Mouse (Mus musculus): Measurements from ENCODE around the gene Myom1. TPM values are rescaled to one million over a fixed set of nuclear protein-coding genes. Genes with fewer than 3 reads are reported as not detected.
A peak's percentile ranks its signal among the peaks of the same experiment; 100 is the strongest.

The Myom1 gene
- 1.0 and 2.3 TPM in 2 replicates for total RNA-seq (2017)

DNA sequence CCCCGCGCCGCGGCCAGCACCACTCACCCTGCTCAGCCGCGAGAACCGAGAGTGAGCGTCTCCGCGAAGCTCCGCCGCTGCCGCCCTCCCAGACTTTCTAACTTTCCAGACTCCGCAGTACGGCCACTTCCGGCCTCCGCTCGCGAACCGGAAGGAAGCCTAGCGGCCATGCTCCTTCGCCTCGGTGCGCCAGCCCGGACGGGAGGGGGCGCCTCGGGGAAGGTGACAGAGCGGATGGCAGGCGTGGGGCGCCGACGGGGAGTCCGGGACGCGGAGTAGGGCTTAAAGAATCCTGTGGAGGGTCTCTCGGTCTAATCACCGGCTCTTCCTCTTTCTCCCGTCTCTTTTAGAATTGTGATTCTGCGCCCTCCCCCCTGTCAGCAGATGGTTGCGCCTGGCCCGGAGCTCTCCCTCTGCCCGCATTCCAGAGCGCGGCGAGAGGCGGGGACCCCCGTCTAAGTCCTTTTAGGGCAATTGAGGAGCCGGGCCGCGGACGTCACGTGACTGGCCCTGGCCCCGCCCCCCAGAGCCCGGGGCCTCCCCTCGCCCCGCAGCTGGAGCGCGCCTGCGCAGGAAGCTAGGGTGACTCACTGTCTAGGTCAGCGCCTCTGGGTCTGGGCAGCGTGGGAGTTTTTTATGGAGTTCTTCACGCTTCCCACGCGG is at the start of gene Myom1:
Gene Myom1 (plus strand): TSS at position 553 of the 663 bp plus-strand sequence.
- peak; percentile 74 for ATAC-seq (ENCODE audit: extremely low read depth, insufficient number of reproducible peaks, low FRiP score, poor library complexity, severe bottlenecking)

GRCm38 (mm10) chr17:70963546-70963945 is 38.9 kb upstream of the Myom1 start:
- ATAC-seq (ENCODE audit: extremely low read depth, insufficient number of reproducible peaks, low FRiP score, poor library complexity, severe bottlenecking) = peak; percentile 93

GRCm38 (mm10) chr17:70965281-70965680 is 37.2 kb upstream of the Myom1 start:
- no peak for ATAC-seq (ENCODE audit: extremely low read depth, insufficient number of reproducible peaks, low FRiP score, poor library complexity, severe bottlenecking)

- no peak for ATAC-seq (ENCODE audit: extremely low read depth, insufficient number of reproducible peaks, low FRiP score, poor library complexity, severe bottlenecking)
Observed at GRCm38 (mm10) chr17:70966126-70966525, 36.3 kb upstream of the Myom1 start.

DNA sequence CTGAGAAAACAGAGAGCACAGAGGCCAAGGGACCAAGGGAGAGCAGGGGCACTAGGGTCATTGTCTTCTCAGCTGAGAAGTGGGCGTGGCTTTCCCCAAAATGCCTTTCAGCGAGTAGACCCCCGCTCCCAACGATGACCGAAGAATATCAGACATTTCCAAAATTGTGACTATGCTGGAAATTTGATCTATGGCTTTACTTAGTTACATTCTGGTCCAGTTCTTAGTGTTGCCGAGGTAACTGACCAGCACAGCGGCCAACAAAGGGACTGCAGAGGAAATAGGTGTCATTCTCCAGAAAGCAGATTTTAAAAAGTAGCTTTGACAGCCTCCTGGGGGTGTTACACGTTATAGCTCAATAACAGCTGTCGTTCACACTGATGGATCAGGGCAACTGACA is 35.2 kb upstream of the Myom1 start:
- no peak for ATAC-seq (ENCODE audit: extremely low read depth, insufficient number of reproducible peaks, low FRiP score, poor library complexity, severe bottlenecking)

DNA sequence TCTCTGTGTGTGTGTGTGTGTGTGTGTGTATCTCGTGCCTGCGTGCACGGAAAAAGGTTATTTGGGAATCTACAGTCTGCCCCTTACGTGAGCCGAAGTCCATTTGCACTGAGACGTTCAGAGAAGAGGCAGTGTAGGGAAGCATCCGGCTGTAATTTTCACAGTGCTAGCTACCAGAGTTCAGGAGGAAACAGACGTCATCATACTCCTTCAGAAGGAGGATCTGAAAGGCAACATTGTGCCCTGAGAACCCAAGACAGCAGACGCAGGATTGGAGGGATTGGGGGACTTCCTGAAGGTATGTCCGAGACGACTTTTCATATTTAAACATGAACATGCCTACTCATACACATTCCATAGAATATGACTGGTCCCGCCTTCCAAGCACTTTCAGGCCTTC is 34.8 kb upstream of the Myom1 start:
- ATAC-seq (ENCODE audit: extremely low read depth, insufficient number of reproducible peaks, low FRiP score, poor library complexity, severe bottlenecking) = no peak

DNA sequence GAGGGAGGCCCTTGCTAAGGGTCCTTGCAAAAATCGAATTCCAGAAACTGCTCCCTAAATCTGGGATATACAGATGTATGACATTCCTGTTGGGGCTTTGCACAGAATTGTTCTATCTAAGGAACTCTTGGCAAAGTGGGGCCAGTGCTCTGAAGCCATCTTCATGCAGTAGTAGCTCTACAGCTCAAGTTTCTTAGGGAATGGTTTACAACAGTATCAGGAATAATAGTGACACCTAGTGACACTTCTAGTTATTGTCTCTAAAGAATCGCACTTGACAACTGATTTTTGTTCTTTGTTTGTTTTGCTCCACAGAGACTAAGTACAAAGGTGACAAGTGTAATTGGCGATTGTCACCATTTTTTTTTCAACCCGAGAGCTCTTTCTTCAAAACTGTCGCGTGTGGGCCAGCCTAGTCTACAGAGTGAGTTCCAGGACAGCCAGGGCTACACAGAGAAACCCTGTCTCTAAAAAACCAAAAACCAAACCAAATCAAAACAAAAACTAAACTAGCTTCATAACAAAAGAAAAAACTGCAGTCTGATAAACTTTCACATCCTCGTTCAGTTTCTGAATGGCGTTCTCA is 33.7 kb upstream of the Myom1 start:
- ATAC-seq (ENCODE audit: extremely low read depth, insufficient number of reproducible peaks, low FRiP score, poor library complexity, severe bottlenecking) = peak; percentile 59

GRCm38 (mm10) chr17:70971206-70971605 is 31.2 kb upstream of the Myom1 start:
- no peak for ATAC-seq (ENCODE audit: extremely low read depth, insufficient number of reproducible peaks, low FRiP score, poor library complexity, severe bottlenecking)

DNA sequence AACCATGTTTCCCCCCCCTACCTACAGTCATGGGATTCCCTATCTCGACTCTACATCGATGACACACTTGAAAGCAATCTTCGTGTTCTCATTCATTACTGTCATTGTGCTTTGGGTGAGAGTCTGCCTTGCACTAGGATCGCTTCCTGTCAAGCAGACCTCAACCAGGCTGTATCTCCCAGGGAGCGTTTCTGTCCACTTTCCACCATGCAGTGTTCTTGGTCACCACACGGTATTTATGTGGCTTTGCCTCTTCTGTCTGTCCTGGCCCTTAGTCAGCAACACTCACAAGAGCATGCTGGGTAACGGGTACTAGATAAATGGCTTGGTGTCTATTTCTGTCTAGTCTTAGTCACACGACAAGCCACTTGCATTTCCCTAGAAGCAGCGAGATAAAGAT is 29.0 kb upstream of the Myom1 start:
- ATAC-seq (ENCODE audit: extremely low read depth, insufficient number of reproducible peaks, low FRiP score, poor library complexity, severe bottlenecking) = no peak

GRCm38 (mm10) chr17:70974065-70974464 is 28.4 kb upstream of the Myom1 start:
- ATAC-seq (ENCODE audit: extremely low read depth, insufficient number of reproducible peaks, low FRiP score, poor library complexity, severe bottlenecking) = peak; percentile 89

- ATAC-seq (ENCODE audit: extremely low read depth, insufficient number of reproducible peaks, low FRiP score, poor library complexity, severe bottlenecking) = no peak
Observed at GRCm38 (mm10) chr17:70977799-70978198, 24.6 kb upstream of the Myom1 start.

- ATAC-seq (ENCODE audit: extremely low read depth, insufficient number of reproducible peaks, low FRiP score, poor library complexity, severe bottlenecking) = peak; percentile 30; the same call in 1 of the 2 replicates
Observed at GRCm38 (mm10) chr17:70979345-70980223, 22.8 kb upstream of the Myom1 start.

DNA sequence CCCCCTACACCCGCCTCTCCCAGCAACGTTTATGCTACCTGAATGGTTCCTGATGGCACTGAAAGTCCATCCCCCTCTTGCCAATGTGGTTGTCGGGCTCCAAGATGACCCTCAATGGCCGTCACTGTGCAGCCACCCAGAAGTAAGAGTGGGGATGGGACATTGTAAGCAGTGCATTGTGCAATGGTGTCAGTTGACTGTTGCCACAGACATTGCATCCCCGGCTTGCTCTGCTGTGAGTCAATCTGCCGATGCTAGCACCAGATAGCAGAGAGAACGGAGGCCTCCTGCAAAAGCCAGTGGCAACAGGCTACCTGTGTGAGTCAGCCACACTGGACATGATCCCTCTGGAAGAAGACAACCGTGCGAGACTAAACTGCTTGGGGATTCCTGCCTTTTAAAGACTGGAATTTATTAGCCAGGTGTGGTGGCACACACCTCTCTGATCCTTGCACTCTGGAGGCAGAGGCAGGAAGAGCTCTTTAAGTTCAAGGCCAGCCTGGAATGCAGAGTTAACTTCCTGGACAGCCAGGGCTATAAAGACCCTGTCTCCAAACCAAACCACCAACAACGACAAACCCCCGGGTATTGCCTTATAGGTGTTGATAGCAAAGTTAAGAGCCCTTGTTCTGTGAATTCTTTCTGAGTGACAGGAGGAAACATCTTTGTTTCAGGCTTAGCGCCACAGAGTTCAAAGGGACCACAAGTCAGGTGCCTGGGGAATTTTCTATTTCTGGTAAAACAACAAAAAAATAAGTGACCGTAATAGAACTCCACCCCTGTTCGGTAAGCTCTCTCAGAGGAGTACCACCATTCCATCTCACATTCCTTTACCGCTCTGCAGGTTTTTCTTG is 16.7 kb upstream of the Myom1 start:
- ATAC-seq (ENCODE audit: extremely low read depth, insufficient number of reproducible peaks, low FRiP score, poor library complexity, severe bottlenecking) = peak; percentile 49

GRCm38 (mm10) chr17:70986355-70986740 is 16.1 kb upstream of the Myom1 start:
- no peak for ATAC-seq (ENCODE audit: extremely low read depth, insufficient number of reproducible peaks, low FRiP score, poor library complexity, severe bottlenecking)

DNA sequence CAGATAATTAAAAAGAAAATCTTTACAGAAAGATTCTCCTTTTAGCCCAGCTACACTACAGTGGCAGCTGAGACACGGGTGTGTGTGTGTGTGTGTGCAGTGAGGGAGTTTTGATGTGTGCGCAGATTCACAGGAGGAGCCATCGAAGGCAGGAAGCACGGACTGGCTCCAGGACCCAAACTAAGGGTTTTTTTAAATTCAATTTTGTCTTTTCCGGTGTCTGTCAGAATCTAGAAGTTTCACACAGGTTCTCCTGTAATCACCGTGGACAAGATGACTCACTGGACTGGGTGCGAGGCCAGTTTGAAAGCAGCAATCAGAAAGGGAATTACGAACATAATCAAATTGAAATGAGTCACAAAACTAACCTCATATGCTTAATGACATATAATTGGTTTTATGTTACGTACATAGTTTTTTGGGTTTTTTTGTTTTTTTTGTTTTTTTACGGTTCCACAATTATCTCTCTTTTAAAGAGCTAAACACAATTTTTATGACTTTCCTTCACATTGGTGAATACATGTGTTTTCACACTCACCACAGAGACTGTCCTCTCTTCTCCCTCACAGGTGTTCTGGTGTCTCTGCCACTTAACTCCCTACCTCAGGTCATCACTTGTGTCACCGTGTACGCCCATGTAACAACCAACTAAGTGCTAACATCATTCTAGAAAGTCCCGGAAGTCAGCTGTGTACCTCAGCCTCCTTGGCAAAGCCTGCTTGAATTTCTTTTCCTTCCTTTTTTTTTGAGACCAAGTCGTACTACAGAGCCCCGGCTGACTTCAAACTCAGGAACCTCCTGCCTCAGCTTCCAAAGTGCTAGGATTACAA is 15.4 kb upstream of the Myom1 start:
- ATAC-seq (ENCODE audit: extremely low read depth, insufficient number of reproducible peaks, low FRiP score, poor library complexity, severe bottlenecking) = no peak

- ATAC-seq (ENCODE audit: extremely low read depth, insufficient number of reproducible peaks, low FRiP score, poor library complexity, severe bottlenecking) = no peak
Observed at GRCm38 (mm10) chr17:70988337-70988767, 14.1 kb upstream of the Myom1 start.

GRCm38 (mm10) chr17:70989430-70989829 is 13.0 kb upstream of the Myom1 start:
- ATAC-seq (ENCODE audit: extremely low read depth, insufficient number of reproducible peaks, low FRiP score, poor library complexity, severe bottlenecking) = no peak

- peak; percentile 37 for ATAC-seq (ENCODE audit: extremely low read depth, insufficient number of reproducible peaks, low FRiP score, poor library complexity, severe bottlenecking)
Observed at GRCm38 (mm10) chr17:70989991-70990390, 12.4 kb upstream of the Myom1 start.
